Mouse (Mus musculus): Measurements from ENCODE around the gene Ano6.

- TF ChIP-seq CTCF (IDR thresholded peaks at IDR 0.05; ENCODE audit: low read depth): no peak
- TF ChIP-seq EP300 (IDR thresholded peaks at IDR 0.05; ENCODE audit: low read depth): no peak
Measured at GRCm38 (mm10) chr15:95849513-95850411, 59.1 kb downstream of the Ano6 start.
